Mouse (Mus musculus) liver, embryonic 18 days (tissue): ENCODE measurements around the gene Olfr1303. TPM values are rescaled to one million over a fixed set of nuclear protein-coding genes. Genes with fewer than 3 reads are reported as not detected.

ENCODE experiments used
- polyA plus RNA-seq: library from polyadenylated mRNA; depleted of rRNA; stranded (reverse); fragments of >200 nt; gene quantifications from 2 replicates; pipeline ENCODE4 v1.2.3, GENCODE M21; 2012; rRNA removed

Gene Olfr1303
- polyA plus RNA-seq = not detected in 2 replicates

GRCm38 (mm10) chr2:111820240-111820639 lies at the start of gene Olfr1303:
Olfr1303 (minus strand) TSS chr2:111820340.

DNA sequence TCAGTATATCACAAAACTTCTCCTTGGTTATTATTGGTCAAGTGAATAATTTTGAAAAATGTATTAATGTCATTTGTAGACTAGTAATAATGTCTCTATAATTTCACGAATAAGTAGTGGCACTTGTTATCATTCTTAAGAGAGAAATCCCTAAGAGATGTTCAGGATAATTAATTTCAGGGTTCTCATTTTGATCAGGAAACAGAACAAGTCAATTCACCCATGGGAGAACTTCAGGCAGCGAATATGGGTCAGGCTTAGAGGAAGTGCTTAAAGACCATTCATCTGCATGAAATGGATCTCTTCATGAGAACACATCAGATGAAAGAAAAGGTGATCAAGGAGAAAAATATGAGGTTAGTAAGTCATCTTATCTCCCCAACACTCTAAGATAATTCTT lies 43.0 kb downstream of the Olfr1303 start, which contains the start of gene Olfr1302:
TSS of gene Olfr1302 (plus strand) at position 301 of the 400 bp plus-strand sequence.

Other genes with a start within 250 kb of the Olfr1303 start
- gene Olfr1297, start 193.8 kb downstream of the Olfr1303 start, polyA plus RNA-seq = not detected in 2 replicates
- gene Olfr1298, start 171.1 kb downstream of the Olfr1303 start, polyA plus RNA-seq = not detected in 2 replicates
- gene Olfr1299, start 158.9 kb downstream of the Olfr1303 start, polyA plus RNA-seq = not detected in 2 replicates
- gene Olfr1301, start 69.3 kb downstream of the Olfr1303 start, polyA plus RNA-seq = not detected in 2 replicates
- gene Olfr1302, start 42.9 kb downstream of the Olfr1303 start, polyA plus RNA-seq = not detected in 2 replicates
- not detected in 2 replicates for gene Olfr1305, start 56.8 kb upstream of the Olfr1303 start, polyA plus RNA-seq
- gene Olfr1306, start 95.9 kb upstream of the Olfr1303 start, polyA plus RNA-seq = not detected in 2 replicates
- gene Olfr1307, start 129.1 kb upstream of the Olfr1303 start, polyA plus RNA-seq = not detected in 2 replicates
- gene Olfr1308, start 144.6 kb upstream of the Olfr1303 start, polyA plus RNA-seq = not detected in 2 replicates
- not detected in 2 replicates for gene Olfr1309, start 169.9 kb upstream of the Olfr1303 start, polyA plus RNA-seq
- not detected in 2 replicates for gene Olfr1310, start 192.4 kb upstream of the Olfr1303 start, polyA plus RNA-seq
- not detected in 2 replicates for gene Olfr1311, start 204.1 kb upstream of the Olfr1303 start, polyA plus RNA-seq
- gene Olfr1312, start 229.9 kb upstream of the Olfr1303 start, polyA plus RNA-seq = not detected in 2 replicates